Mouse (Mus musculus) left cerebral cortex, postnatal 10 days (tissue): ENCODE results near the gene Gdf10. TPM values are rescaled to one million over a fixed set of nuclear protein-coding genes. Genes with fewer than 3 reads are reported as not detected.

Experiments used
- DNase-seq, 2 experiments: peaks; one replicate each; pipeline ENCODE4 v3.0.0; 2021 to 2022; ENCODE audit warnings: low spot score in 2 of 2, mixed read lengths in 1 of 2; ENCODE audit errors: extremely low spot score in 1 of 2
- intact Hi-C: fragments of 180-260 bp; cut with DNase I; formaldehyde crosslinking; loops from one replicate; pipeline ENCODE4 v1.15.1; 2025
- total RNA-seq, 2 experiments: library from RNA; stranded (reverse); gene quantifications; 2 replicates each; pipeline ENCODE4 v1.2.3; 2021

Gdf10 gene
- total RNA-seq, 2 experiments from 2014 or later = 7.1 to 7.5 TPM

DNA sequence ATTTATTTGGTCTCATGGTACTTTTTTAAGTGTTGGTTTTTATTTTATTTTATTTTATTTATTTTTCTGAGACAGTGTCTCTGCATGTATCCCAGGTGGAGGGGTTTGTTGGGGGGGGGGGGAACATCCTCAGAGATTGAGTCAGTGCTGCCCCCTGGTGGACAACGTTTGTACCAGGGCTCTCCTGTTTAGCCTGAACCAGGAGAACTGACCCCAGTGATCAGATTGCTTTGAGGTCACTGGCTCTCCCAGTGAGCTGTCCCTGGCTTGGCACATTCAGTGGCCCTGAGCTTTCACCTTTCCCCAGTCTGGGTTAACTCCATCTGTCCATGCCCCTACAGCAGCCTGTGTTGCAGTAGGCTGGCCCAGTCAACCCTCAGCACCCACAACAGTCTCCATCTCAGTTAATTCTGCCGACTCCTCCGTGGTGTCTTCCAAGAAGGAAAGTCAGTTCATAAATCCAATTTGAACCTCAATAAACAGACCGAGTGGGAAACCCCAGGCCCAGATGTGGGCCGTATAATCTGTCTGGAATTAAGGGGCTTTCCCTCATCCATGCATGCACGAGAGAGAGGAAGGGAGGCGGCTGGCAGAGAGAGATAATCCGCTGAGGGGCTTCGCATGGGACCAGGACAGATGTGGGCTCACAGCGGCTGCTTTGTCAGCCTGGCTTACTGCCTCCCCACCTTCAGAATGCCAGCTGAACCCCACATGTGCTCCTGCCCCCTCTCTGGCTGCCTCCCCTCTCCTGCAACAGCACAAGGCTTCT lies 9.7 kb downstream of the Gdf10 start:
- intact Hi-C loops = loop anchor here (2.0 to 5.0 kb wide), 2 partner anchors 238 to 261 kb away; no protein-coding TSS in a partner anchor
- peak in 1 of 2 experiments; percentile 77 for DNase-seq

DNA sequence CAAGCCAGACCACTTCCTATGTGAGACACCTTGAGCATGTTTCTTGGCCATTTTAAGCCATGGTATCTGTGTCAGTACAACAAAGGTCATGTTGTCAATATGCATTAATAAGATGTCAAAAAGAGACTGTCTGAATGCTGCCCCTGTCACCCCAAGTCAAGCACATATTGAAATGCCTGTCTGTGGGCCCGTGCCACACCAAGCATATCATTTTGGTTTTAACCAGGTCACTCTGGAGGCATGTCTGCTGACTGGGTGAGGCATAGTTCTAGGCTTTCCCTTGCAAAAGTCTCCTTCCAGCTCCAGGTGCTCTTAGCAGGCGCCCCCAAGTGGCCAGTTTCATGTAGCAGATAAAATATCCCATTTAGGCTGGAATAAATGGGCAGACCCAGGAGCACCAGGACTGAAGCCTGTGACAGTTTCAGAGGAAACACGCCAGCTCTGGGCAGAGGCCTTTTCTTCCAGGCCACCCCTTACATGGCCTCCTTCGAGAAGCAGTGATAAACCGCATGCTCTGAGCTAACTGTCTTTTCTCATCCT lies 10.5 kb downstream of the Gdf10 start:
- DNase-seq = peak; percentile 52 to 63
- intact Hi-C loops = loop anchor here (2.0 to 5.0 kb wide), 2 partner anchors 239 to 262 kb away; no protein-coding TSS in a partner anchor

DNA sequence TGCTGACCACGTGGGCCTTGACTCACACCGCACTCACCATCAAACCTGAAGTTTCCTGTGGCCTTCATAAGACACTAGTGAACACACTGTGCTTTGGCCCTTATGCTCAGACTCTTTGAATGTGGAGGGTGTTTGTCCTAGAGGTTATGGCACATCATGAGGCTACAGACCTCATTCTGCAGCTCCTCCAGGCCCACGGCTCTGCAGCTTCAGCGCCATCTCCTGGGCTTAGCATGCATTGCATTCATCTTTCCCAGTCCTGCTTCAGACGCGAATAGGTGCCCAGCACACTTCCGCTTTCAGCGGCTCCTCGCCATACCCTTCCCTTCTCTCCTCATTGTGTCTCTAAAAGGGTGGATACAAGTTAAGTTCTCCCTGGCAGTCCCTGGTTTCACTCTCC lies 15.7 kb downstream of the Gdf10 start:
- intact Hi-C loops = no loop called here
- DNase-seq = peak; percentile 44 to 76

DNA sequence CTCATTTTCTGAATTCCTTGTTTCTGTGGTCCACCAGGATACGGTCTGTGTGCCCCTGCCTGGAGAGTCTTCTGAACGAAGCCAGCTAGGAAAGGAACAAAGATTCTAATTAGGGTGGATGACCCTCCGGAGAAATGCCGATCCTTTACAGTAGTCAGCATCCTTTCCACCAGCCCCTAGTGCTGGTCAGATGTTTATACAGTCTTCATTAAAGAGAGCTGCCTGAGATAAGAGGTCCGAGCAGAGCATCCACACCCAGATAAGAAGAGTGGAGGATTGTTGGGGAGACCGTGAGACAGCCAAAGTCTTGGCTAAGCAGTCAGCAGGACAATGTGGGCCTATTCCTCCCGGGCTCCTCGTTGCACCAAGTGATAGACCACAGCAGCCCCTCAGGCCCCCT lies 17.4 kb downstream of the Gdf10 start, which contains the start of gene Gdf2:
Gdf2 (plus strand) TSS at position 301 of the 400 bp plus-strand sequence.
- intact Hi-C loops = no loop called here
- DNase-seq = no peak

DNA sequence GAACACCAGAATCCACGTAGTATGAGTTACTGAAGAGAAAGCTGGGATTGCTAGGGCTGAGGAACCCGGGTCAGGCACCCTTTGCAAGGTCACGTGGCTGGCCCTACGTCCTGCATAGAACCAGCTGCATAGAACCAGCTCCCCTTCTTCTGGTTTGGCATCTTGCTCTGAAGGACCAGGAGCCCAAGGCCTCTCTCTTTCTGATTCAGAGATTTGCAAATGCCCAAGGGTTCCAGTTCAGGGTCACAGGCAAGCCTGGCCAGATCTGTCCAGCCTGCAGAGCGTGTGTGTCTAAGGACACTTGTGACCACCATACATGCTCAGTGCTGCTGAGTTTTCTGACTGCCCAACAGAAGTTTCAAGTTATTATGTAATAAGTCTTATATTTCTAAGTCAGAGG lies 18.8 kb downstream of the Gdf10 start:
- intact Hi-C loops = no loop called here
- DNase-seq = no peak

DNA sequence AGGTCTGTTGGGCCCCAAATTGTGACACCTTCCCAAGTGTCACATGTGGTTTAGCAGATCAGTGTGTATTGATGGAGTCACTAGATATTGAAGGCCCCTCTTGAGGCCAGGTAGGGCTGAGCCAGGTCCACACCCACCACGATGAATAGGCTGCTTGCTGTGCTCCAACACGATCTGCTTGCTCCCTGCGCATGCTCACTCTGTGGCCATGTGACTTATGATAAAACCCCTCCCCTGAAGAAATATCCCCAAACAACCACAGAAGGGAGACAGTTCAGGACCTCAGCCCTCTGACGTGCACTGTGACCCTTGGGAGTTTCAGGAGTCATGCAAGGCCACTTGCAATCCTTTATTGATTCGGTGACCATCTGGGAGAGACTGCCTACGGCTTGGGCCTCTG lies 22.7 kb downstream of the Gdf10 start:
- intact Hi-C loops = no loop called here
- no peak for DNase-seq

DNA sequence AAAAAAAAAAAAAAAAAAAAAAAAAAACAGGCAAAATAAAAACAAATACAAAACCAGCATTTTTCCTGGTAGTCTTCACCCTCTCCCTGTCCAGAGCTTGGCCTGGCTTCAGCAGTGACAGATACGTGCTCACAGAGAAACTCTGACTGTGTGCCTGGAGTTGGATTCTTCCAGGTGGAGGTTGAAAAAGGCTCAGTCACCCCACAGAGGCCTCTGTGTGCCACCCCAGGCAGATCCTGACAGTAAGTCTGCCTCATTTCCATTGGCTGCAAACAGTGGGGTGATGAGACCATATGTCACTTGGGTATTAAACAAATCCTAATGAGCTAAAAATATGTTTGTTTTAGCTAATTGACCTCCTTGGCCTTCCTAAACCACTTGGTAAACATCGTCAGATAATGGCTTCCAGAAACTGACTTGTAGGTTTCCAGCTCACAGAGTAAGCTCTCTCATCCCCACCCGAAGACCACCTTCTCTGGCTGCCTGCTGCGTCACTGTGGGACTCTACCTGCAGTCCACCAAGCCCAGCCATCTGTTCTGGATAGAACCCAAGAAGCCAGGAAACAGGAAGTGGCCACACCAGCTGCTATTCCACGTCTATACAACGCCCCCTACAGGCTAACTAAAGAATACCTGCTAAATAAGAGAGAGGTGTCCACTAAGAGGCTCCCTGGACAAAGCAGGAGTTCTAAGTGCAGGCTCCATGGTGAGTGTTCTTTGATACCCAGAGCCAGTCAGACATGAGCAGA lies 29.0 kb downstream of the Gdf10 start:
- intact Hi-C loops = no loop called here
- no peak for DNase-seq

DNA sequence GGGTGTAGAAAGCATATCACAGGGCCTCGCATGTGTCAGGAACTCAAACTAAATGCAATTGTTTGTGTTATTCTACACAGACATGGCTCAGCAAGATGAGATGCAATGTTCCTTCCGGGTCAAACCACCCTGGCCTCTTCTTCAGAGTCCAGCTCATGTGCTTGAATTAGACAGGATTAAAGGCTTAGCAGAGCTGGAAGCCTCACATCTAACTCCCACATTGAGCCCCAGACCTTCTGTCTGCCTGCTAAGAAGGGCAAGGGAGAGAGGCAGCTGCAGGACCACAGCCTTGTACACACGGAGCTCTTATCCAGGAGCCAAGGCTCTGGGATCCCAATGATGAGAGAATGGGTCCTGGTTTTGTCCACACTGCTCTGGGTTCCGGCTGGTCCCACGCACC lies 30.4 kb downstream of the Gdf10 start, which contains the start of gene Rbp3:
Rbp3 (plus strand) TSS at position 243 of the 400 bp plus-strand sequence.
- intact Hi-C loops = no loop called here
- DNase-seq = no peak

DNA sequence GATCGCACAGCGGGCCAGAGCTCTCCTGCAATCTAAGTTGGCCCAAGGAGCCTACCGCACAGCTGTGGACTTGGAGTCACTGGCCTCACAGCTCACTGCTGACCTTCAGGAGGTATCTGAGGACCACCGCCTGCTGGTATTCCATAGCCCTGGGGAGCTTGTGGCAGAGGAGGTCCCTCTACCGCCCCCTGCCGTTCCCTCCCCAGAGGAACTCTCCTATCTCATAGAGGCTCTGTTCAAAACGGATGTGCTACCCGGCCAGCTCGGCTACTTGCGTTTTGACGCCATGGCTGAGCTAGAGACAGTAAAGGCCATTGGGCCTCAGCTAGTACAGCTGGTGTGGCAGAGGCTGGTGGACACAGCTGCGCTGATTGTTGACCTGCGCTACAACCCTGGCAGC lies 32.7 kb downstream of the Gdf10 start:
- intact Hi-C loops = no loop called here
- no peak for DNase-seq

DNA sequence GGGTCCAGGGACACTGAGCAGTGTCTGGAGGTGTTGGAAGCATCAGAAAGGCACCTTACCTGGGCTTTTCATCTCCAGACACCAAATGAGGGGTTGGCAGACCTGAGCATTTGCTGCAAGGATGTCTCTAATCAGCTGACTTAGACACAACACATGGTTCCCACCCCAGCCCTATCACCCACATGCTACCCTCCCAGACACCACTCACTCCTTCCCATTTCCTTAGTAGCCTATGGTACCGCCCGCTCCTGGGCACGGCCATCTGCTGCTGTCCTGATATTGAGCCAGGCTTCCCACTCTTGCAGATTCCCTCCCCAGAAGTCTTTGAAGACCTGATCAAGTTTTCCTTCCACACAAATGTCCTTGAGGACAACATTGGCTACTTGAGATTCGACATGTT lies 34.8 kb downstream of the Gdf10 start:
- no peak for DNase-seq
- intact Hi-C loops = no loop called here

DNA sequence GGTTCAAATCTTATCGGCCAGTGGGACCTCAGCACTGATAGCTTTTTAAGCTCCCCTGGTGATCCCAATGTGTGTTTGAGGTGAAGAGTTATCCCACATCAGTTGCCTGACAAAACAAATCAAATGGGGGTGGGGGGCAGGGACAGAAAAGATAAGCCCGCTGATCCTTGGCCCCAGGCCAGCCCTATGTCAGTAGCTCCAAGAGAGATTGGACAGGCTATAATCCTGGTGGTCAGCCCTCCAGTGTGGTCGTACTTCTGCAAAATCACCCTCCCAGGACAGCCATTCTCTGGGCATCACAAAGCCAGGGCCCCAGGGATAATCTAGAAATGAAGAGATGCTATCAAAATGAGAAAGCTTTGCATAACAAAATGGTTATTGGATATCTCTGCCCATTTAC lies 35.5 kb downstream of the Gdf10 start:
- intact Hi-C loops = no loop called here

DNA sequence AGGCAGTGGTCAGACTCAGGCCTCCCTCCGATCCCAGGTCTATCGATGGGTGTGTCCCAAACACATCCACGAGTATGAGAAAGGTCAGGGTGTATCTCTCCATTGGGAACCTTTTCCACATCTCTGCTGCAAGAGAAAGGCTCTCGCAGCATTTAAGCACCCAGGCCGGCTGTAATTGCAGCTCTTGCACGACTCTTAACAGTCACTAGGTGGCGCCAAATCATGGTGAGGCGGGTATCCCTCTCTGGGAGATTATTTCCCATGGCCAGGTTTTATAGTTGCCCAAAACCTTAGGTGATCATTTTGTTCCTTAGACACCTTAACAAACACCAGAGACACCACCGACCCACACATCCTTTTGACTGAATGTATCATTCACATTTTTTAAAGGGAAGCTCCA lies 36.0 kb downstream of the Gdf10 start:
- intact Hi-C loops = no loop called here
- DNase-seq = peak; percentile 49 to 53

More for the DNA sequence above, 35.5 kb downstream of the Gdf10 start:
- no peak for DNase-seq

DNA sequence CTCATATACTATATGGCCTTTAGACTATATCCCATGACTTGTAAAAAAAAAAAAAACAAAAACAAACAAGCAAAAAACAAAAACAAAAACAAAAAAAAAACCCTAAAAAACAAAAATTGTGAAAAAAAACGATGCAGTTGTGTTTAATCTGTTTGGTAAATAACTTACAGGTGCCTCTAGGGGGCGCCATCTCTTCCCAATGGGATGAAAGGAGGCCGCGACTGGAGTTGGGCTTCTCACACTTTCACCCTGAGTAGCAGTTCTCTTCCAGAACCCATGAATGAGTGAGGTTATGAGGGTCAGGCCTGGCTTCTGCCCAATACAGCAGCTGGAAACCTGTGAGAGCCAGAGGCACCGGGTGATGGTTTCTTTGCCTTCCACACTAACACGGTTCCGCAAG lies 42.3 kb downstream of the Gdf10 start:
- intact Hi-C loops = no loop called here
- no peak for DNase-seq

DNA sequence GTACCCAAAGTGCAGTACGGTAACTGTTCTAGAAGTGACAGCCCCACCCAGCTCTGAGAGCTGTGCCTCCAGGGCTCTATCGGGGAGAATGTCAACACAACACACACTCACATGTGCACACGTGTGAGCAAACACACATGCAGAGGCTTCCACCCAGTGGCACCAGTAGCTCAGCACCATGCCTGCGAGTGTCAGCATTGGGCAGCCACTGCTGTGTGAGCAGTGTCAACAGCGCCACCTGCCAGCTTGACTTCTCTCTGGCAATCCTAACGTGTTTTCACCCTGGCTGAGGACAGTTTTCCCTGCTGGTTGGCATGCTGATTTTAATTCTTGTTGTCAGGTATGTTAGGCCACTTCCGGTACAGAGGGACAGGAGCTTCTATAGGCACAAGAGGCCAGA lies 49.3 kb downstream of the Gdf10 start:
- no peak for DNase-seq
- intact Hi-C loops = no loop called here

DNA sequence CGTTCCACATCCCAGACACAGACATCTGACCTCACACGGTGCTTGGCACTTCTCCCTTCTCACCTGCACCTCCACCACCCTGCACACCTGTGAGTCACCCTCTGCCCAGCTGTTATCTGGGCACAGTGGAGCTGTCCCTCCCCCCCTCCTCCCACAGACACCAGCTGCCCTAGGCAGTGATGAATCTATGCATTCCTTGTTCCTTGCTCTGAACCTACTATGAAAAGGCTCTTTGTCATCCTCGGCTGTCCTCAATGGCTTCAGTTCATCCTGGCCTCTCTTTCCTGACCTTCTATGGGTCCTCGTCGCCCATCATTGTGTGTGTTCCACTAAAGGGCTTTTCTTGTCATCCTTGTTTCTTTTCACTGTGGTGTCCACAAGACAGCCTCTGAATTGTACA lies 51.4 kb downstream of the Gdf10 start:
- peak in 1 of 2 experiments; percentile 13 for DNase-seq
- intact Hi-C loops = no loop called here

DNA sequence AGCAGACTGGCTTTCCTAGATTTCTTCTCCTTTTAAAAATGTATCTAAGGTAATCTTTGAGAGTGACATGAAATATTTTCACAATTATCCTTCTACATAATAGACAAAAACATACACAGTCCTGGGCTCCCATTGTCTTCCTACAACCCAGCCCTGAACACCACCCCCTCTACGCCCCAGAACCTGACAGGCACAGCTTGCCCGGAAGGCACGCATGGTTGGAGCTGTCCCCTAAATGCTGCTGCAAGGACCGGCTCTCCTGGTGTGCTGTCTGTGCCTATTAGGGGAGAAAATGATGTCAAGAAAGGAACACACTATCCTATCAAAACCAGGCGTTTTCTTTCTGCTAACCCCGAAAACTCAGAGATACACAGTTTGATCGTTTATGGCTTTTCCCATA lies 54.4 kb downstream of the Gdf10 start:
- intact Hi-C loops = no loop called here
- DNase-seq = no peak

DNA sequence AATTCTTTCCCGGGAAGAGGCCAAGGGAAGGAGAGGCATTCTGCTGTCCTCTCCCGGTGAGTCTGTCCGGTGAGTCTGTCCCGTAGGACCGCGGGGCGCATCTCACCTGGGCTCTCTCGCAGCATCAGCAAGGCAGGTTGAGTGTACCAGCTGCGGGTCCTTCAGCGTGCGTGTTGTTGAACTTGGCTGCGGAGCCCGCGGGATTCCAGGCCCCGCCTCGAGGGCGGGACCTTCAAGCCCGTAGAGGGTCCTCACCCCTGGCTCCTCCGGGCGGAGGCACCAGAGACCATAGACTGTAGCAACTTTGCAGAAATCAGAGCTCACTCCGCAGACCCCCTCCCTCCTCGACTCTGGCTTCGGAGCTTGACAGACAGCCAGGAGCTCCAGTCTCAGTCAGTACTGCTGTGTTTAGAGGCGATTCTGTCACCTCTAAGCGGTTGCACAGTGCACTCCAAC lies 55.2 kb downstream of the Gdf10 start, which contains the start of gene Zfp488:
Zfp488 (minus strand) TSS at position 161 of the 456 bp plus-strand sequence.
- DNase-seq = peak; percentile 8 to 56
- intact Hi-C loops = no loop called here
